Mouse (Mus musculus) embryo, embryonic 9.5 days (tissue): ENCODE measurements around the gene Ift74.
A peak's percentile ranks its signal among the peaks of the same experiment; 100 is the strongest.
"Not testable (repeated sequence)": the region's sequence is repeated elsewhere in the genome, so short reads cannot be mapped to it uniquely, and the experiment has no call there.

Source experiments
- DNase-seq: peaks from one replicate; pipeline ENCODE4 v3.0.0-alpha.2; 2017; ENCODE audit errors: extremely low spot score

The Ift74 gene

DNA sequence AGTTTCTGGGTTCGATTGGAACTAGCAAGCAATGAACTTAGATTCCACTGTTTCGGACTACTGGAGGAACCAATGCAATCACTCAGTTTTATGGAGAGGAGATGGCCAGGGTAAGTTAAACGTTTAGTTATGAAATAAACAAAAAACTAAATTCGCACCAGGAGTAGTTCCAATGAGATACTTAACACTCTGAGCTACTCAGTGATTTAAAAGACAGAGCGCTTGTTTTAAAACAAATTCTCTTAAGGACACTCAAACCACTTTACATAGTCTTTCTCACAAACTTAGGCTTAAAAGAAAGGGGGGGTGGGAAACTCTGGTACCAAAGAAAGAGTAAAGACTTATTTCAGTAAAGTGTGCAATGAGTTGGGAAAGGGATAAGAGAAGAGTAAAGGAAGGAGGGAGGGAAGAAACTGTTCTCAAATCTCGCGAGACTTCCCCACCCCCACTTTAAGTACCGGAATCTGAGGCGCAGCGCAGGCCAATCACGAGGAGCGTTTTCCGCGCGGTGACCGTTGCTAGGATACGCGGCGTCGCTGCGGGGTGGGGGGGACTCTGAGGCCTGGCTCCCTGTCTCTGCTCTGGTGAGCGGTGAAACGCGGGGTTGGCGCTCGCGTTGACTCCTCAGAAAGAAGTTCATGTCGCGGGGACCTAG, at the start of gene Ift74:
Gene Ift74 (plus strand): TSS at position 520 of the 655 bp plus-strand sequence.
- DNase-seq, result peak; percentile 96

DNA sequence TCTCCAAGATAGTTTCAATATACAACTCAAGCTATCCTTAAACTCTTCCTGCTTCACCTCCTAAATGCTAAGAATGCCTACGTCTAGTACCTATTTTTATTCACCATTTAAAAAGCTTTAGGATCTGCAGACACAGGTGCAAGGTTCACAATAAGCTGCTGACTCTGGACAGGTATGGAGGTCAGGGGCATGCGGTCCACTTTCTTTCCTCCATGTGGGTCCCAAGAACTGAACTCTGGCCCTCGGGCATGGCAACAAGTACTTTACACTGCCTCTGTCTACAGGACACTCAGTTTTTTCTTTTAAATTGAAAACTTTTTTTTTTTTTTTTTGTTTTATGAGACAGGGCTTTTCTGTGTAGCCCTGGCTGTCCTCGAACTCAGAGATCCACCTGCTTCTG, 41.6 kb upstream of the Ift74 start:
- DNase-seq, result no peak

DNA sequence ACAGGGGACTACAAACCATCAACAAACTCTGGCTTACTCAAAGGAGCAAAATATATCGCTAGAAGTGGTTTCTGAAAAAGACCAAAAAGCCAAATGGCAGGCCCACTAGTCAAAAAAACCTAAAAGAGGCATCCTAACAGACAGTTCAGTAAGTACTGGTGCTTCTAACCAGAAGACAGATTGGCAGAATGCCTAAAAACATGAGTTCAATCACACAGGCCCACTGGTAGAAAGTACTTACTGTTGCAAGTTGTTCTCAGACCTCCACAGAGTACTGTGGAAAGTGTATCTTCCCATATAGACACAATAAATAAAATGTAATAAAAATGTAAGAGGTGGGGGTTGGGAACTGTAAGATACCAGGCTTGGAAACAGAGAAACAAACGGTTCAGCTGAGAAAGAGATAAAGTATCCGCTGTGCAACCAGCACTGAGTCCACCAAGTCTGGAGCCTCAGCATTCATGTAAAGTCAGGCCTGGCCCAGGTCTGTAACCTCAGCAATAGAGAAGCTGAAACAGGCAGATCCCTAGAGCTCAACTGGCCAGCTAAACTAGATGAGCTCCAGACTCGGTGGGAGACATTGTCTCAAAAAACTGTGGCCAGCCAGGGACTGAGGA, 22.4 kb upstream of the Ift74 start:
- DNase-seq, result no peak

DNA sequence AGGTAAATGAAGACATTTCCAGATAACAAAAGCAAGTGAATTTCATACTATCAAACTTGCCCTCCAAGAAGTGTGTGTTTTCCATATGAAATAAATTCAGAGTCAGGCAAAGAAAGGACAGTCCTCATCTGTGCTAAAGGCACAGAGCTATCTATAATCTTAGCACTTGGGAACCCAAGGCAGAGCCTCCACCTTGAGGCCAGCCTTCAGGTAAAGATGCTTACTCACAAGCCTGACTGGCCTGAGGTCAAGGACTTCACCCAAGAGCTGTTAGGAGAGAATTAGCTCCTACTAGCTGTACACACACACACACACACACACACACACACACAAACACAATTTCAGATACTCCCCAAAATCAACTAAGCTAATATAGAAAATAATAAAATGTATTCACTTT, 21.6 kb upstream of the Ift74 start:
- no peak for DNase-seq

DNA sequence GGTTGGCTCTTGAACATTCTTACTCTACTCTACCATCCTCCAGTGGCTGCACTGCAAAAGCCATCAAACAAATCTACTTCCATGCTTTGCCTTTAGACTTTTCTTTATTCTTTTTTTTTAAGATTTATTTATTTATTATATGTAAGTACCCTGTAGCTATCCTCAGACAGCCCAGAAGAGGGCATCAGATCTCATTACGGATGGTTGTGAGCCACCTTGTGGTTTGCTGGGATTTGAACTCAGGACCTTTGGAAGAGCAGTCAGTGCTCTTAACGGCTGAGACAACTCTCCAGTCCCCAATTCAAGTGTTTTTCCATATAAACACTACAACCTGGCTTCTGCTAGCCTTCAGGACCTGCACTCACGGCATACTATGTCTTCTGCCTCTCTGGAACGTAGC, 12.9 kb upstream of the Ift74 start:
- no peak for DNase-seq

DNA sequence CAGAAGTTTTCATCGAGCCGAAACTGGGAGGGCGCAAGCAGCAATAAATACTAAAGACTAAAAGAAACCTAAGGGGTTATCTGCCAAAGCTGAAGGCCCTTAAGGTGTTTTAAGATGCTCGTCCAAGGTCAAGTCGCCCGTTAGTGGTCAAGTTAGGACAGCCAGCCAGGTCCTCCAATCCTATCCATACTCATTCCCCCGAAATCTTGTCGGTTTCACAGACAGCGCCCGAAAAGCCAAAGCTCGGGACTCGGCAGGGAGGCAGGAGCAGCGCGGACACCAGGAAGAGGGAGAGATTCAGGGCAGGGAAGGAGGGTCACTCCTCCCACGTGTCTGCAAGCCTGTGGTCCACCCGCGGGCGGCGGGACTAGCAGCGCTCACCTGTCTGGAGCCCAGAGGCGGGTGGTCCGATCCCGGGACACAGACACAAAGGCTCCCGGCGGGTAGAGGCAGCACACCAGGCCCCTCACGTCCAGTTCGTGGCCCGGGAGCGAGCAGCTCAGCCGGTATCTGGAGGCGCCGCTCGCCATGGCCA, 11.7 kb upstream of the Ift74 start:
- no peak for DNase-seq

DNA sequence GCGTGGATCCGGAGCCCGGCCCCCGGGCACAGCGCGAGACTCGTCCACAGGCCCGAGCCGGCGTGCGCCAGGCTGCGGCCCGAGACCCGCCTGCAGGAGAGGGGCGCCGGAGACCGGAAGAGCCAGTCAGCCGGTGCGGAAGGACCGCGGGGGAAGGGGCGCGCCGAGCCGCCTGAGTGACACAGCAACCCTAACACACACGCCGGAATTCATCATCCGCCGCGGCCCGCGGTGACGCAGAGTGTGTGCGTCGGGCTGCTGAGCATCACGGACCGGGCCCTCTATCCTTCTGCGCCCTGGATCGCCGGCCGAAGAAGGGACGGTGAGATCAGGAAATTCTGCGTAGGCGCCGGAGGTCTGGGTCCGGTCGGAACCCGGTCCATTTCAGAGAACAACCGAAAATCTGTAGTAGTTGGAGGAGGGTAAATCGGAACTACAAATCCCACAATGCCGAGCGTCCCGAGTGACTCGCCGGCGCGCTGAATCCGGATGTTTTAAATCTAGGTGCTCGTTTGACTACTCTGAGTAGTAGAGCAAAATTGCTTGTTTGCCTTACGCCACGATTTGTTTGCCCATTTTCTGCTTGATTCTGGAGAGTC, 11.2 kb upstream of the Ift74 start, which contains the start of gene Plaa:
Gene Plaa (minus strand): TSS at position 214 of the 599 bp plus-strand sequence.
- peak; percentile 94 for DNase-seq

DNA sequence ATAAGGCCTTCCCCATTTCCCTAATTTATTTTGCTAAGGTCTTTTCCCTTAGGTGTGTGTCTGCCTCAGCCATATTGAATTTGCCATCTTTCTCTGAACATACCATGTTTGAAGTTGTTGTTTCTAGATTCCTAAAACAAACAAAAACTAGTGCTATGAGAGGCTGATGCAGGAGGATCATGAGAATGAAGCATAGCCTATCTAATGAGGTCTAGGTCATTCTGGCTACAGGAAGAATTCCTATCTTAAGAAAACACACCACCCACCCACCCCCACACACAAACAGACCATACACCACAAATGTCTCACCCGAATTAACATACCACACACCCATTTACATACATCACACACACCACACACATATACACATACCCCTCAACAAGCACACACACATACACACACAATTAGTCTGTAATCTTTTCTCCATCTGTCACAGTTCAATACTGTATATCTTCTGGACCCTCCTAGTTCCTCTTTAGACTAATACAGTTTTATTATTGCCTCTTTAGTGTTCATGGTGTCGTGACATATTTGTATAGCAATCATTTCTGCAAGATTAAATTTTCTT, 9.8 kb upstream of the Ift74 start:
- no peak for DNase-seq

DNA sequence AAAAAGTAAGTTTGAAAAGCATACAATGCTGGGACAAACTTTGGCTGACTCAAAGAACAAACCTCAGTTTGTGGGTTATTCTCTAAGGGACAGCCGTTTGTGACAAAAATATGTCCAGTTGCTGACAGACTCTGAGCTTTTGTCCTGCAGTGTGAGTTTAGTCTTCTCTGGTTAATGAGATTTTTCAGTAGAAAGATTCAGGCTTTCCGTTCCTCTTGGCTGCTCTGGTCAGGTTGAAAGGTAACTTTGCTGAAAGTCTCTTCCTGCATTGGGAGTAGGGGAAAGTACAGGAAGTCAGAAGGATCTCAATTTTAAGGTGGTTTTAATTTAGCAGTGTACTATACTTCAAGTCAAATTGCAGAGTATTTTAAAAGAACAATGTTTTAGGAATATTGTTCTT, 8.7 kb upstream of the Ift74 start:
- DNase-seq, result no peak

DNA sequence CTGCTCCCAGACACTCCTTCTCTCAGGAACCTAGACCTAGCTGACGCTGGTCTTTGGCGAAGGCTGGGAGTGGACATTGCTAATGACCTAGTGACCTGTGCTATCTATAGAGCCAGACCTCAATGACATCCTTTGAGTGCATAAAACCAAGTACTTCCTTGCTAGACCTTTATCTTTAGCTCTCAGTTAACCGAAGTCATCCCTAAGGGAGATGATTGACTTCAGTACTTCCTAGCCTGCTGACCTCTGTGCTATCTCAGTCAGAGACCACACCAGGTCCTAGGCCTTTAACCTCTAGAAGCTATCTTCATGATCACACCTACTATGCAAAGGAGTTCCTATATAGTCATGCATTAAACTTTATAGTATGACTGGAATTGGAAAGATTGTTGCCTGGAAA, 4.0 kb upstream of the Ift74 start:
- no peak for DNase-seq

DNA sequence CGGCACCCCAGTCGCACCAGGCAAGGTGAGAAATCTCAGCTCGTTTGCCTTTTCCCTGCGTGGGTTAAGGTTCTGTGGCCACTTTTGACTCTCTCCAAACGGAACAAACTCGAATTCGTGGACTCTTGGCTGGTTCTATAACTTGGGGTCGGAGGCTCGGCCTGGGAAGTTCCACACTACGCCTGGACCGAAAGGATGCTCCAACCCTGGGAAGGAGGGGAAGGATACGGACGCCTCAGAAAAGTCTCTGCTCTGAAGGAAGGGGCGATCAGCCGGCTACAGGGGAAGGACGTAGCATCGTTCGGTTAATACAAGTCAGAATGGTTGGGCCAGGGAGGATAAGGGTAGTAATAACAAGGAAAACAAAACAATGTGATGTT, 326 bp downstream of the Ift74 start:
- DNase-seq, result no peak

DNA sequence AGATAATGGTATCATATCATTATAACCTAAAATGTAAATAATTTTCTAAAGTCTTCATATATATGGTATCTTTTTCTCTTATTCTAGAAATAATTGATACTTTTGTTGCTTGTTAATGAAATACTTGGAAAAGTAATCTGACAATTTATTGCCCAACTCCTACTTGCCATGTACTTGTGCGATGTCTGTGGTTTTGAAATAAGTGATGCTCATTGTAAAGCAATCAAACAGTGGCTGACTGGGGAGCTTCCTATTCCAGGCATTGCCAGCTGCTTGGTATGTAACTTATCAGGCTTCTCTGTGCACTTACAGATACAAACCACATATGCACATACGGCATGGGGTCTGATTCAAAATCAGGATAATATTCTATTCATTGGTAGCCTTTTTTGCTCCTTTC, 5.8 kb downstream of the Ift74 start:
- DNase-seq, result no peak

DNA sequence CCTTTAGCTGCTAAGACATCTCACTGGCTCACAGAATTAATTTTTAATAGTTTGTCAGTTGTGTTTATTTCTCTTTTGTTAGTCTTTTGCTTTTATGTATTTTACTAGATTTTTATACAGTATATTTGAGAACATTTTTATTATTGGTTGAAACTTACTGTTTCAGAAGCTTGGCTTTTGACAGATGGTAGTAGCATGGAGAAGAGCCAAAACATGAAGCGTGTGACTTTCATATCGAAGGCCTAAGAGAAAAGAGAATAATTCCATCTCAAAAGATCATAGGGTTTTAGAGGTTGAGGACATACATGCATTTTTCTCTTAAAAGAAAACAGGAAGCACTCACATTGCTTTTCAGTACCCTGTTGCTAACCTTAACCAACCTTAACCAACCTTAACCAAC, 28.9 kb downstream of the Ift74 start:
- no peak for DNase-seq

DNA sequence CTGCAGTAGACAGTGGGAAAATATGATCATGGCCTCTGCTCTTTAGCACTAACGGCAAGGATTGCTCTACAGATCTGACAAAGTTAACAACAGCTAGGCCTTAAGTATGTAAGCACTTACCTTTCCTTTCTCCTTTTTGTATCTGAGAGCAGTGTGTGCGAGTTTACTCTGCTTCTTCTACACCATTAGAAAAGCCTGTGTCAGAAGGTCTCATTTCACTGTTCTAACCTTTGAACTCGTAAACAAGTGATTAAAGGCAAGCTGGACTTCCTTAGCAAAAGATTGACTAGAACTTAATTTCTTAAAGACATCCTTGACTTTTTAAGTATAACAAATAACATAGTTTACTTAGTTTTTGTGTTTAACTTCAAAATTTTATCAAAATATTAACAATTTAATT, 35.6 kb downstream of the Ift74 start, which contains the start of gene Lrrc19:
Gene Lrrc19 (minus strand): TSS at position 225 of the 400 bp plus-strand sequence.
- DNase-seq, result no peak

DNA sequence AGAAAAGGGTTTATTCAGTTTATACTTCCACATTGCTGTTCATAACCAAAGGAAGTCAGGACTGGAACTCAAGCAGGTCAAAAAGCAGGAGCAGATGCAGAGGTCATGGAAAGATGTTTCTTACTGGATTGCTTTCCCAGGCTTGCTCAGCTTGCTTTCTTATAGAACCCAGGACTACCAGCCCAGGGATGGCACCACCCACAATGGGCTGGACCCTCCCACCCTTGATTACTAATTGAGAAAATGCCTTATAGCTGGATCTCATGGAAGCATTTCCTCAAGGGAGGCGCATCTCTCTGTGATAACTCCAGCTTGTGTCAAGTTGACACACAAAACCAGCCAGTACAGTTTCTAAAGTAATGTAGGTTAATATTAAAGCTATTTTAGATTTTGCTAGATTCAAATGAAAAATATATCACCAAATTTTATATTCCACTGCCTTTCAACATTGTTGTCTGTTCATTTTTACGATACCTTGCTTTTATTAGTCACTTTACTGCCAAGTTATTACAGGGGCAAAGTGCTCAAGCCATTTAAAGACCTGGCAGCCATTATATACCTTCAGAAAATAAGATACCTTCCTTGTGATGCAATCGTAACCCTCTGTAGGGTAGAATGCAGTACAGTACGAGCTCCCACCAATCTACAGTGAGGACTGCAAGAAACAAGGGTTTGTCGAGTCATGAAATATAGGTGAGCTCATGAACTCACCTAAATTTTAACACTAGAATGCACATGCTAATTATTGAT, 36.3 kb downstream of the Ift74 start:
- DNase-seq, result not testable (repeated sequence)

DNA sequence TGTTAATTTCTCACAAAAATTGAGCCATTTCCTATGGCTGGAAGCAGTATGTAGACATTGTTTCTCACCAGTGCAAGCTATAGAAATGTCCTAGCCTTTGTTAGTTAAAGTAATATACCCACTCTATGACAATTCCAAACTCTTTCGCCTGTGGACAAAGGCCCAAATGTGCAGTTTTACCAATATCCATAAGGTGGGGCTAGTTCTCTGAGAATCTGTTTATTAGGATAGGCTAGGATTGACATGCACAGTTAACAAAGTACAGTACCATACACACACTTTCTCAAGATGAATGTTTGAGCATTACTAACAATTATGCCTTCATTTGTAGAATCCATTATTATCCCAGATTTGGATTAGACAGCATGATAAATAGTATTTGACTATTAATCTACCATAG, 55.4 kb downstream of the Ift74 start:
- DNase-seq, result peak; percentile 20

DNA sequence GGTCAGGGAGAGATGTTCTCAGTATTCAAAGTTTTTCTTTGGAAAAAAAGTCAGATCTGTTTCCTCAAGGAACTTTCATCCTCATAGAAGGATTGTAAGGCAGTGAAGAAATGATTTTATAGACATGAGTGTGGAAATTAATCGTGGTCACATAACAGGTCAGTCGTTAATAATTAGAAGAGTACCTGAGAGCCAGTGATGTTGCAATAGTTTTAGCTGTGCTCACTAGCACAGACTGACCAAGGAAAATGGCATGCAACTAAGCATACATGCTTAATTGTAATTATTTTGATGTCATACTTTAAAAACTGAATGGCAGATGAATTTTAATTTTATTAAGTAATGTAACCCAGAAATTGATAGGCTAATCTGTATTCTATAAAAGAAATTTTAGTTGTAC, 66.4 kb downstream of the Ift74 start:
- no peak for DNase-seq

DNA sequence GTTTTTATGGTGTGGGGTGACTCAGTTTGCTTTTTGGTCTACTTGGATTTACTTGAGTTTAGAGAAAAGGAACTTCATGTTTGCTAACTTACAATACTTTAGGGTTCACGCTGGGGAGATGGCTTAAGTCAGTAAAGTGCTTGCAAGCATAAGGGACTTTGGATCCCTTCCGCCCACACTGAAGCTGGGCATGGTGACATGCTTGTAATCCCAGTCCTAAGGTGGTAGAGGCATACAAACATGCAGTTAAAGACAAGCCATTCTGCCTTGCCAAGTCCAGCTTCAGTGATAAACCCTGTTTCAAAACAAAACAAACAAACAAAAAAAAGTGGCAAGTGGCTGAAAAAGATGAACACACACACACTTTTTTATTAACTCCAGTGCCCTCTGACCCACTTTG, 66.9 kb downstream of the Ift74 start:
- DNase-seq, result no peak

DNA sequence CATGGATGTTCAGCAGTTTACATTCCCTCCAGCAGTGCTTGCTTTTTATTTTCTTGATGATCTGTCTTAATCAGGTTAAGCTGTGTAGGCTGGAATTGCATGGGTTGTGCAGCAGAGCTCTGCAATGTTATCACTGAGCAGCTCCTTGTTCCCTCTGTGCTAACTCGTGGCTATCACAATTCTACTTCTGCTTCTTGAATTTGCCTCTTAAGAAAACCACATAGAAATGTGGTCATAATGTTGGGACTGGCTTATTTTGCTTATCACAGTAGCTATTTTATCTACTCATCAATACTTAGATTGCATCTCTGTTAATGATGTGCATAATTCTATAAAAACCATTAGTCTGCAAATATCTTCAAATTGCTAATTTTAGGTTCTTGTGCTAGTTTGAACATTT, 67.7 kb downstream of the Ift74 start:
- no peak for DNase-seq

DNA sequence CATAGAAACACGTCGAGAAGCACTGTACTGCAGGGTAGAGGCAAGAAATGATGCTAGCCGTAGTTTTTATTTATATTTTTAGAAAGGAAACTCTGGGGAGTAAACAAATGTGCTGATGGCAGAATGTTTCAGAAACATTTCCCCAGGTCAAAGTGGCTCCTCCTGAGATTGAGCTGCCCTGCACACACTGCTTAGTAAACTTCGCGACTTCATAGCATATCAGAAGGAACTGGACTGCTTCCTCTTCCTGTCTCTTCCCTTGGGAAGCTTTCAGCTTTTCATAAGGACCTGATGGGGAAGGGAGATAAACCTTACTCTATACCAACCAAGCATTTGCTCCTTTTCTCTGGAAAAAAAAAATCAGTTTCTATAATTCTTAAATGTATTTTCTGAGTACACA, 69.0 kb downstream of the Ift74 start:
- no peak for DNase-seq

DNA sequence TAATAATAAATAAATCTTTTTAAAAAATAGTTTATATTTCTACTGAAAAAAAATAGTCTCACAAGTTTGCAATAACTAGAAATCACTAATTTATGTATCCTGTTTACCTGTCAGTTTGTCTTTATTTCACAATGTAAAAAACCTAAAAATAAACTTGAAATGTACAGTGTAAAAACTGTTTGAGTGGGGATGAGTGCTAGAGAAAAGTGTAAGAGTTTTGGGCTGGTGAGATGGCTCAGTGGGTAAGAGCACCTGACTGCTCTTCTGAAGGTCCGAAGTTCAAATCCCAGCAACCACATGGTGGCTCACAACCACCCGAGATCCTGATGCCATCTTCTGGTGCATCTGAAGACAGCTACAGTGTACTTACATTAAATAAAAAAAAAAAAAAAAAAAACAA, 75.5 kb downstream of the Ift74 start:
- DNase-seq, result not testable (repeated sequence)

DNA sequence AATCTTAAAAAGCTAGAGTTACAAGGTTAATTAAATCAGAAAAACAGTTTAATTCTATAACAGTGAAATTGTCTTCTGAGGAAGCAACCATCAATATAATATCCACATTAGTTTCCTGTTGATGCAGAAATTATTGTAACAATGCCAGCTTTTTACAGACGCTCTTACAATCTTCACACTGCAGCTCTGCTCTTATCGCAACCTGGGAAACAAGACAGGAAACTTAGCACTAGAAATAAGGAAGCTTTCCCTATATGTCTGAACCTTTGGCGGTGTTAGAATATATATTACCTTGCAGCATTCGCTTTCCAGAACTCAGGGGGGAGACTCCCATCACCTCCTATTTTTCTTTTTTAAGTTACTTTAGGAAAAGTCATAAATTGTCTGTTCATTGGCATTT, 76.8 kb downstream of the Ift74 start:
- DNase-seq, result no peak
